Mouse (Mus musculus): Measurements from ENCODE around the gene Zfp13.

Zfp13 gene

GRCm38 (mm10) chr17:23592208-23592925 lies 6.9 kb downstream of the Zfp13 start:
- peak; percentile 29 to 39 for DNase-seq (ENCODE audit: low read depth in 1 of 2, low spot score in 2 of 2)

DNA sequence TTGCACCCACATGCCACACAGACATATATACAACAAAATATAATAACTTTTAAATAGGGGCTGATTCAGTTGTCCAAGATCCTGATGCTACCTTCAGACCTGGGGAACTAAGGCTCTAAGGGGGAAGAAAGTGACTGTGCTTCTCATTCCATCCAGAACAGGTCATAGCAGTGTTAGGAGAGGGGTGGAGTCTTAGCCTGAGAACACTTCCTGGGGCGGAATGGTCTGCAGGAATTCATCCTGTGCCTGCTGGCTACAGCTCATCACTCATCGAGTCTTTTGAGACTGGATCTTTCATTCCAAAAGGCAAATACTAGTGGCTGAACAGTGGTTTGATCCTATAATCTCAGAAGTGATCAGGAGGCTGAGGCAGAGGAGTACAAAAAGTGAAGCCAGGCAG lies 12.0 kb downstream of the Zfp13 start:
- no peak for DNase-seq (ENCODE audit: low read depth in 1 of 2, low spot score in 2 of 2)

GRCm38 (mm10) chr17:23585721-23586491 lies 13.4 kb downstream of the Zfp13 start:
- DNase-seq (ENCODE audit: low read depth in 1 of 2, low spot score in 2 of 2): no peak

DNA sequence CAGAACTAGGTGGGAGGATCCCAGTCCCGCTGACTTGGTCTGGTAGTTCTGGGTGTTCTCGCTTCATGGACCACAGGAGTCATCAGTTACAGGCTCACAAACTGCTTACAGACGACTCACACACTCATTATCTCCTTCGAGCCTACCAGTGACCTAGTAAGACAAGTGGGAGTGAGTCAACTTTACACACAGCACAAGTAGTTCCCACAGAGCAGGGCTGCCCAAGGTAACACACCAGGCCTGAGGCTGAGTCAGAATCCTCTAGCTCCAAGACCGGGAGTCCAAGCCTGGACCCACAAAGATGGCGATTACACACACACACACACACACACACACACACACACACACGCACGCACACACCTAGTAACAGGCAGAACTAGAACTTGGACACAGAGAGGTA lies 14.5 kb downstream of the Zfp13 start:
- DNase-seq (ENCODE audit: low read depth in 1 of 2, low spot score in 2 of 2): no peak

GRCm38 (mm10) chr17:23575951-23576552 lies 23.2 kb downstream of the Zfp13 start:
- no peak for DNase-seq (ENCODE audit: low read depth in 1 of 2, low spot score in 2 of 2)

DNA sequence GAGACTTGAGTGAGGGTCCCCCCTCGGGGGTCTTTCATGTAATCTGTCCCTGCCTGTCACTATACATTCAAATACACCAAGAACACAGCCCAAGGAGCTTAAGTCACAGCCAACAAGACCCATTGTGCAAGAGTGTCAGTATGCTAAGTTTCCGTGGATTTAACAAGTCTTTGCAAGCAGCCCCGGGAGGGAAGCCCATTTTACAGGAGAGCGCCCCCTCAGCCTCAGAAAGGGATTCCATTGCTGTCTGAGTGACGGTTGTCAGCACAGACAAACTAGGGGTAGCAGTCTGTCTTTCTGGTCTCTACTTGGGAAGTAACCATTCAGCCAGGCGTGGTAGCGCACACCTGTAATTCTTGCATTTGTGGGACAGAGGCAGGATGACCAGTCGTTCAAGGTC lies 25.2 kb downstream of the Zfp13 start:
- no peak for DNase-seq (ENCODE audit: low read depth in 1 of 2, low spot score in 2 of 2)

- no peak for DNase-seq (ENCODE audit: low read depth in 1 of 2, low spot score in 2 of 2)
Observed at GRCm38 (mm10) chr17:23572059-23572458, 27.2 kb downstream of the Zfp13 start.

DNA sequence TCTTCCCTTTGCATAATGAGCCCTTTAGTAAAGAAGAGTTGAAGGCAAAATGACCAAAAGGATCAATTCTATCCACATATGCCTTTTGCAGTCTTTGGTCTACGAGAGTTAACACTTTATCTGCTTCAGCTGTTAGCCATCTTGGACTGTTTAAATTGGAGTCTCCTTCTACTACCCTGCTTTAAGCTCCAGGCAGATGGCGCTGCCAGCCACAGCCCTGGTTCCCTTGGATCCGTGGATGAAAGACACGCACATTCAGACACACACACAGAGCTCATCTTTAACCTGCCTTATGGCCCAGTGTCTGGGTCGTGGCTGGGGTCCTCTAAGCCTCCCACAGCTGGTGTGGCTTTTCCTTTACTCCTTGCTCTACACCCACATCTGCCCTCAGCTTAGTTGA lies 28.2 kb downstream of the Zfp13 start:
- no peak for DNase-seq (ENCODE audit: low read depth in 1 of 2, low spot score in 2 of 2)

DNA sequence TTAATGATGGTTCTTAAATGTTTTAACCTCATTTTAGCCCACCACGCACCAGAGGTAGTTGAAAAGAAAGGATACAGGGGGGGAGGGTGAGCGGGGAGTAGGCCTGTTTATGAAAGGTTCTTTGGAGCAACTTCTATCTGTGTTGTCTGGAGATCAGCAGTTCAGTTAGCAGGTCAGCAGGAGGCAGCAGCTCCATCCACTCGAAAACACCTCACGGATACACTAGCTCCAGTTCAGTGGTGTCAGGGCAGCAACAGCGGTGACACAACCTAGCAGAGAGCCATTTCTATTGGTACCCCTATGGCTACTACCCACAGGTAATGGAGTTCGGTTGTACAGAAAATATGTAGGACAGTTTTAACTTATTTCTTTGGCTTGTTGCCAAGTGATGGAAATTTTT lies 29.3 kb downstream of the Zfp13 start:
- DNase-seq (ENCODE audit: low read depth in 1 of 2, low spot score in 2 of 2): no peak

- DNase-seq (ENCODE audit: low read depth in 1 of 2, low spot score in 2 of 2): no peak
Observed at GRCm38 (mm10) chr17:23568370-23568769, 30.9 kb downstream of the Zfp13 start.

GRCm38 (mm10) chr17:23566787-23567186 lies 32.5 kb downstream of the Zfp13 start:
- DNase-seq (ENCODE audit: low read depth in 1 of 2, low spot score in 2 of 2): no peak

DNA sequence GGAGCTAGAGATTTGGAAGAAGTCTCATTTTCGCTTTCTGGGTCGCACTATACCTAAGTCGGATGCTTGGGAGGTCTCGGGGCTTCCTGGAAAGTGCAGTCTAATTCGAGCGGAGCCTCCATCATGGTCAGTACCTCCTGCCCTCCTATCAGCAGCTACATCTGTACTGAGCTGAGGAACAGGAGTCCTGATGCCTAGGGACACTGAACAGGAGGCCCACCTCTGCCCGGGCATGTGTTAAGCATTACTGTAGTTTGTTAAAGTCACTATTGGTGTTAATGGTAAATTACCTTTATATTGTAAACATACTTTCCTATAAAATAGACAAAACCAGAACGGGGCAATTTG lies 34.9 kb downstream of the Zfp13 start:
- DNase-seq (ENCODE audit: low read depth in 1 of 2, low spot score in 2 of 2): no peak

- peak; percentile 80 to 87 for DNase-seq (ENCODE audit: low read depth in 1 of 2, low spot score in 2 of 2)
Observed at GRCm38 (mm10) chr17:23563595-23564367, 35.5 kb downstream of the Zfp13 start, which contains the start of gene Zfp213. Zfp213 (minus strand) TSS chr17:23564238.

DNA sequence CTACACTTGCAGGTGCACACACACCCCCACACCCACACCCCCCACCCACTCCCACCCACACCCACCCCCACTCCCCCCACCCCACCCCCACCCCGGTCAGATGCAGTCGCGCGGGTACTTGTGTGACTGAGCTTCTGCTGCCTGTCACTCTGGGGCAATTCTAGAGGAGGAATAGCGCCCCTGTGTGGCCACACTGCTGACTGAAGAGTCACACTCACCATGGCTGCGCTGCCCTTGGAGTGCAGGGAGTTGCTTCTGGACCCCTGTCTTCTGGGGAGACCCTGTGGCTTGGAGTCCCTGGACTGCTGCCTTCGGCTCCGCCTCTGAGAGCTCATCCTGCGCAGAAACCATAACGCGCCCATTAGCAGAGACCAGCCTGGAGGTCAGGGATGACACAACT lies 39.5 kb downstream of the Zfp13 start:
- no peak for DNase-seq (ENCODE audit: low read depth in 1 of 2, low spot score in 2 of 2)

GRCm38 (mm10) chr17:23555243-23555916 lies 43.9 kb downstream of the Zfp13 start:
- DNase-seq (ENCODE audit: low read depth in 1 of 2, low spot score in 2 of 2): no peak

- no peak for DNase-seq (ENCODE audit: low read depth in 1 of 2, low spot score in 2 of 2)
Observed at GRCm38 (mm10) chr17:23554321-23554720, 45.0 kb downstream of the Zfp13 start.

DNA sequence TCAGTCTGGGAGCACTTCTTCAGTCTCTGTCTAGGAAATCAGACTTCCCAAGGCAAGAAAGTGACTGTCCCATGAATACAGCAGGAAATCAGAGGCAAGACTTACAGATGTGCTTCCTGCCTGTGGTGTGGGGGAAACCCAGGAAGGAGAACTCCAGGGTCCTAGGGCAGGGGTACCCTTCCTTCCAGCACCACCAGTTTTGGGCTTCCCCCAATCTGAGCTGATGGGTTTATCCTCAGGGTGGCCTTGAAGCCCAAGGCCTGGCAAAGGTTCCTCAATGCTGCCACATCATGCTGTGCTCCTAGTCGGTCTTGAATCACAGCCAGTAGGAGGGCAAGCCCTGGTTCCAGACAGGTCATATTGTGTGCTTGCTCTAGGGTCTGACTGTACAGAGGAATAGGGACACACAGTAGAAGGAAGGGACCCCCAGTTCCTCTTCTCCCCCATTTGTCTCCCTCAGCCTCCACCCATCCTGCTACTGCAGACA lies 45.6 kb downstream of the Zfp13 start:
- no peak for DNase-seq (ENCODE audit: low read depth in 1 of 2, low spot score in 2 of 2)

GRCm38 (mm10) chr17:23552896-23553633 lies 46.2 kb downstream of the Zfp13 start:
- DNase-seq (ENCODE audit: low read depth in 1 of 2, low spot score in 2 of 2): no peak

DNA sequence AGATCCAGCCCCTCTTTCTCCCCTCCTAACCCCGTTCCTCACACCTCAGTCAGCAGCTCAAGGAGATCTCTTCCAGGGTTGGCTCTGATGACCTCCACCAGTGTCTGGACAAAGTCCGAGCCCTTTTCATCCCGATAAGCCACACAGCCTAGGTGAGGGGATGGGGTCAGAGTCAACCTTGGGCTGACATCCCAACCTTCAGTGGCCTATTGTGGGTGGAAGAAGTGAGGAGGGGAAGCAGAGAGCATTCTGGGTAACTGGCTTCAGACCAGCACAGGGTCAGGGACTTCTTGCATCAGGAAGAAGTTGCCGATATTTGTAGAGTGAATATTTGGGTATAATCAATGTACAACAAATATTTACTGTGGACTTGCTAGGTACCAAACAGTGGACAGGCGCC lies 47.3 kb downstream of the Zfp13 start:
- no peak for DNase-seq (ENCODE audit: low read depth in 1 of 2, low spot score in 2 of 2)

DNA sequence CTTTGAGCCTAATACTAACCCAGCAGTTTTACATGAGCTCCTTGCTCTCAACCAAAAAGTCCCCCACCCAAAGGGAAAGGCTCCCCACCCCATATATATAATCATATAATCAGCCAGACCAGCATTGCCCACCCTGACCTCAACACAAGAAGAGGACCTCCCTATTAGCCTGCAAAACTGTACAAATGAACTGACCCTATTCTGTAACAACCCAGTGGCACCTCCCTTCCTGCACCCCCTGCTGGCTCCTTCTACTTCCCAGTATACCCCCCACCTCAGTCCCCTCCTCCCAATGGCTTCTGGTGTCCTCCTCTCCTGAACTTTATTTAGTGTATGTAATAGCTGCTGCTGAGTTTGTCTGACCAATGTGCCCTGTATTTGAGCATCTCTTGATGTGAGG lies 47.9 kb downstream of the Zfp13 start:
- DNase-seq (ENCODE audit: low read depth in 1 of 2, low spot score in 2 of 2): no peak
